Mouse (Mus musculus): ENCODE measurements around the gene Mdga2. TPM values are rescaled to one million over a fixed set of nuclear protein-coding genes. Genes with fewer than 3 reads are reported as not detected.

Mdga2 gene
- total RNA-seq, 2 experiments from 2014 or later = 0.20 to 0.64 TPM

GRCm38 (mm10) chr12:66702781-66703180 lies 519.6 kb downstream of the Mdga2 start:
- no peak for DNase-seq

GRCm38 (mm10) chr12:66679558-66679957 lies 542.8 kb downstream of the Mdga2 start:
- no peak for DNase-seq

DNA sequence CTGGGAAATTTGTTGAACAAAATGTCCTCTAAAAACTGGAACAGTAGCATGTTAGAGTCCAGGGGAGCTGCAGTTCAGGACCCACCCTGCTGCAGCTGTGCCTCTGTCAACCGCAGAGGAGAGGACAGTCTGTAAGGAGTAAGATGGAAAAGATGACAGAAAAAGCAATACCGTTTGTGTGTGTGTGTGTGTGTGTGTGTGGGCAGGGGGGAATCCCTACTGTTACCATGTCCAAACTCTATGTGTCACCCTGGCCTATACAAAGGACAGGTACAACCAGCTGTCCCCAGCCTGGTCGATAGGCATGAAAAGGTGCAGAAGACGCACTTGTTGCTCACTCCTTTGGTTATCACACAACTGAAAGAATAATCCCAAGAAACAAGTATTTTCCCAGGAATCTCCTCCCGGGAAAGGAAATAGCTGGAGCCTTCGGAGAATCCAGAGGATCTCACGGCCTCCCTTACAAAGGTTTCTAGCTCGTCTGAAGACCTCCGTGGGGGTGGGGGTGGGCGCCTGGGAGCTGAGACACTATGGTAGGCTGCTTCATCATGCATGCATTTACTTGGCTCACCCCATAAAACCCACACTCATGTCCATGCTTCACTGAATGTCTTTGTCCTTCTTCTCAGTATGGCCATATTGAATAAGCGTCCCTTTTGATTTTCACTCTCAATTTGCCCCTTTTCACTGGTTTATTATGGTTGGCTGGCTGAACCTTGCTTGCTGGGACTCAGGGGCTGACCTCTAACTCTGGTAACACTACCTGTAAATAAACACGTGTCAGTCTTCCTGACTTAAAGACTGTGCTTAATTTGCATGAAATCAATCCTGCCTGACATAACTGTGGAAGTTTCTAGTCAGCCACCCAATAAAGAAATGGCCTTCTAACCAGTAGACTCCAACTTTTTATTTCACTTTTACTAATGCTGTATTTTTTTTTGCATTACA lies 573.5 kb downstream of the Mdga2 start:
- DNase-seq = no peak

- DNase-seq = no peak
These were observed 581.9 kb downstream of the Mdga2 start for GRCm38 (mm10) chr12:66640408-66640807.

GRCm38 (mm10) chr12:66619944-66620343 lies 602.4 kb downstream of the Mdga2 start:
- no peak for DNase-seq

GRCm38 (mm10) chr12:66591617-66592230 lies 630.6 kb downstream of the Mdga2 start:
- DNase-seq = no peak

DNA sequence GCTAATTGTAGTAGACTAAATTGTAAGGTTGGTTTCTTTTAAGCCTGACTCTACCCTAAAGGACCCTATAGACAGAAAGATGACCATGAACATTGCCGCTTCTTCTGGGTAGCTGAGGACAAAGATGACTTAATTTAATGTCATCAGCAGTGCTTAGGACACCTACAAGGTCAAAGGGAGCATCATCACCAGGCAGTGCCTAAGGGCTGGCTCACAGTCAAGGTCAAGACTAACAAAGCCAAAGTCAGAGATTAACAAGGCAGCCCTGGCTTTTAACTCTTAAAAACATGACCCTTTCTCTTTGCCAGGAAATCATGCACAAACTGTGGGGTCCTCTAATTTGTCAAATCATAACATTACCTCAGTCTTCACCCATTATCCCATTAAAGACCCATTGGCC lies 657.0 kb downstream of the Mdga2 start:
- no peak for DNase-seq

- no peak for DNase-seq
These were observed 665.5 kb downstream of the Mdga2 start for GRCm38 (mm10) chr12:66556846-66557245.

GRCm38 (mm10) chr12:66556178-66556820 lies 666.0 kb downstream of the Mdga2 start:
- no peak for DNase-seq

DNA sequence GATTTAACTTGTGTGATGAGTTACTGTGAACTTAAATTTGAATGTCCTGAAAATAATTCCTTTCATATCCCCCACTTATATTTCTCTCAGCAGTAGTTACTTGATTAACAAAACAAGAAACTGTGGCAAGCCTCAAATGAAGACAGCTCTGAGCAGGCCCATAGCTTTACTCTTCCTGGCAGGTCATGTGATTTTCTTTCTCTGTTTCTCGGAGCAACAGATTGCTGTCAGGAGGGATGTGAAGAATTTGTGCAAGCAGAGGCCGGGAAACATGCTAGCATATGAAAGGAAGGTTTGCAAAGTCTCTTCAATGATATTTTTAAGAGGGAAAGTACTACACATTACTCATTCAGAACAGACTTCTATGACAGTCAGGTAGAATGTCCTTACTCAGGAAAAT lies 697.4 kb downstream of the Mdga2 start:
- no peak for DNase-seq

DNA sequence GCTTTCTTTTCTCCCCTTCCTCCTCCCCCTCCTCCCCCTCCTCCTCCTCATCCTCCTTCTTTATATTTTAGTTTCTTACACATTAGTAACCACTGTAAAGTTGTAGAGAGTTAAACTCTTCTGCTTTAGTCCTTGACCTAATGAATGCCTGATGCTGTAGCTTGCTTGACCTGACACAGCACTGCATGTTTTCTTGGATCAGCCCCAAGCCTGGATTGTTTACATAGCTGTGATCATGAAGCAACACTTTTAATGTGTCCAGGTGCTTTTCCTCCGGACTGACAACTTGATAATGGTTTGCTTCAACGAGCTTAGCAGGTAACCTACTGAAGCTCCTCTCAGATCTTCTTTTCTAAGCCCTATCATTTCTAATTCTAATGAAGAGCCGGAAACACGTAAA lies 723.1 kb downstream of the Mdga2 start:
- no peak for DNase-seq

DNA sequence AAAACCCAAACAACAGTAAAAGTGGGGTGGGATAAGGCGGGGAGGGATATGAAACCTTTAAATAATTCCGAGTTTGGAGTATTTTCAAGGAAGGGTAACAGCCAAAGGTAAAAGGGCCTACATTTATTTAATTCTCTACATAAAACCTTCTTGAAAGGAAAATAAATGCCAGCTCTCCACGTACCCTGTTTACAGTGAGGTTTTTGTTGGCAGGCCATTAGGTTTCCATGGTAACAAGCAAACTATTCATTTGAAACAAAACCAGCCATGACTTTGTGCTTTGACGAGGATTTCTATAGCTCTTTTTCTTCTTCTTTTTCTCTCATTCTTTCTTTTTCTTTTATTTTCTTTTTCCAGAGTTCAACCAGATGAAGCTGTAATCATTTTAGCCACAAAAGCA lies 751.5 kb downstream of the Mdga2 start:
- no peak for DNase-seq

- DNase-seq = no peak
These were observed 752.0 kb downstream of the Mdga2 start for GRCm38 (mm10) chr12:66470243-66470863.

DNA sequence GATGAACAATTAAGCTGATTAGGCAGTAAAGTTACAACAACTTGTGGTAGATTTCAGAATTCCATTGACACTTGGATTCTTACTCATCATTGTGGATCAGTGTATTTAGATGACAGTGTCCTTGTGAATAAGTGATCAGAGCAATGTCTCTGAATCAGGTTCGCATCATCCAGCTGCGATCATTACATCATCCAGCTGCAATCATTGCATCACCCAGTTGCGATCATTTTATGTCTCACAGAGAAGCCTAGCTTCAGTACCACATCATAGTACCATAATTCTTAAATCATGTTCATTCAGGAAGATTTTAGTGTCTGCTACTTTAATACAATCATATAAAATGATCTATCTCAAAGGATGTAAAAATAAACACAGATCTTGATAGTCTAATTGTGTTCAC lies 756.8 kb downstream of the Mdga2 start:
- DNase-seq = no peak

GRCm38 (mm10) chr12:66443340-66443739 lies 779.0 kb downstream of the Mdga2 start:
- DNase-seq = no peak
